In genomic region chr11:83382876-83383531, GRCm38 (mm10) we compare ENCODE assay signal across 20 mouse cellular contexts. TPM values are rescaled to one million over a fixed set of nuclear protein-coding genes. Genes with fewer than 3 reads are reported as not detected.
A peak's percentile ranks its signal among the peaks of the same experiment; 100 is the strongest.
DNase-seq lines count a peak whose midpoint lies in the region; ATAC-seq and TF ChIP-seq lines count a peak whose summit lies in the region.
"Had no signal": no experiment of that assay in that cellular context is flagged by ENCODE, and none has a peak within 500 bp of the region (broad histone marks: within the 10 kb centered on the region; RNA-seq: fewer than 3 reads in every experiment).

No protein-coding gene starts in this region.

- peaks cover 1% of the 10 kb centered on the region; the same call in 1 of the 2 replicates for H3K36me3 ChIP-seq in forebrain, embryonic 16.5 days (ENCODE audit: control insufficient read depth, insufficient read depth)
- H3K36me3 ChIP-seq in kidney, embryonic 16.5 days (ENCODE audit: insufficient read depth, low read length), result no peaks in the 10 kb centered on the region; the same call in 1 of the 2 replicates
- H3K36me3 ChIP-seq in stomach, postnatal 0 days (ENCODE audit: control insufficient read depth, insufficient read depth, low read length), result peaks cover 2% of the 10 kb centered on the region; the same call in 1 of the 2 replicates

- peak; percentile 7 for DNase-seq in embryo, embryonic 10.5 days (ENCODE audit: low spot score)
- DNase-seq in embryo, embryonic 9.5 days (ENCODE audit: extremely low spot score), result no peak
- no peak for DNase-seq in layer of hippocampus, adult 2 months (ENCODE audit: low spot score in 2 of 2)
- no peak for DNase-seq in layer of hippocampus, adult 8-10 months (ENCODE audit: low spot score in 2 of 2)
- peak; percentile 25 for DNase-seq in 3T3-L1 (ENCODE audit: low read depth, low spot score)
- no peak for DNase-seq in stomach, postnatal 0 days (ENCODE audit: low spot score)
- DNase-seq: gastrocnemius, postnatal 25 days; kidney, adult 9 months; lung, adult 2 months; lung, postnatal 36 days; thymus, adult 18-20 months had no signal

- peak; percentile 68 for ATAC-seq in forebrain, embryonic 16.5 days
- no peak for ATAC-seq in kidney, embryonic 16.5 days (ENCODE audit: low FRiP score, low TSS enrichment)
- ATAC-seq in stomach, postnatal 0 days (ENCODE audit: low FRiP score, low TSS enrichment), result no peak

- no peak overlapping the region for H3K4me2 ChIP-seq in forebrain, embryonic 16.5 days (ENCODE audit: low read length)
- no peak overlapping the region for H3K4me2 ChIP-seq in kidney, embryonic 16.5 days (replicated peaks; ENCODE audit: low read depth, low read length)
- no peak overlapping the region for H3K4me2 ChIP-seq in stomach, postnatal 0 days (replicated peaks; ENCODE audit: low read depth)
- H3K4me2 ChIP-seq: liver, embryonic 11.5 days; midbrain, embryonic 12.5 days had no signal

- H3K4me1 ChIP-seq in forebrain, embryonic 16.5 days (replicated peaks; ENCODE audit: control insufficient read depth, insufficient read depth, low read length), result peaks cover 3% of the 10 kb centered on the region
- H3K4me1 ChIP-seq in kidney, embryonic 16.5 days (ENCODE audit: insufficient read depth, low read length), result no peaks in the 10 kb centered on the region
- H3K4me1 ChIP-seq in stomach, postnatal 0 days (replicated peaks; ENCODE audit: control insufficient read depth, insufficient read depth), result no peaks in the 10 kb centered on the region

- no peaks in the 10 kb centered on the region for H3K27me3 ChIP-seq in forebrain, embryonic 16.5 days (replicated peaks; ENCODE audit: control insufficient read depth, insufficient read depth, low read length)
- no peaks in the 10 kb centered on the region for H3K27me3 ChIP-seq in kidney, embryonic 16.5 days (ENCODE audit: insufficient read depth, low read length)
- no peaks in the 10 kb centered on the region for H3K27me3 ChIP-seq in stomach, postnatal 0 days (ENCODE audit: control insufficient read depth, insufficient read depth, low read length)
- H3K27me3 ChIP-seq: midbrain, embryonic 12.5 days had no signal

- no peak for TF ChIP-seq CTCF in layer of hippocampus, adult 2 months (conservative IDR thresholded peaks at IDR 0.05)
- no peak for TF ChIP-seq CTCF in stomach, postnatal 0 days (IDR thresholded peaks at IDR 0.05; ENCODE audit: low read depth)

- no peak overlapping the region for H3K4me3 ChIP-seq in layer of hippocampus, adult 2 months
- H3K4me3 ChIP-seq in forebrain, embryonic 16.5 days (replicated peaks; ENCODE audit: low read length), result no peak overlapping the region
- no peak overlapping the region for H3K4me3 ChIP-seq in kidney, embryonic 16.5 days (ENCODE audit: low read length)
- H3K4me3 ChIP-seq in stomach, postnatal 0 days (ENCODE audit: low read depth, low read length), result no peak overlapping the region
- H3K4me3 ChIP-seq: limb, embryonic 10.5 days; midbrain, embryonic 12.5 days had no signal

- no peak overlapping the region for H3K9ac ChIP-seq in forebrain, embryonic 16.5 days (replicated peaks; ENCODE audit: low read depth, low read length)
- H3K9ac ChIP-seq in kidney, embryonic 16.5 days (replicated peaks; ENCODE audit: low read length), result no peak overlapping the region
- no peak overlapping the region for H3K9ac ChIP-seq in stomach, postnatal 0 days (ENCODE audit: low read length)
- H3K9ac ChIP-seq: midbrain, embryonic 12.5 days had no signal

- 31% methylated on average over 9 of the region's 9 CpGs for WGBS in forebrain, embryonic 16.5 days
- WGBS in kidney, embryonic 16.5 days, result 71% methylated on average over 9 of the region's 9 CpGs
- 68% methylated on average over 9 of the region's 9 CpGs for WGBS in stomach, postnatal 0 days

- TF ChIP-seq EP300 in stomach, postnatal 0 days (optimal IDR thresholded peaks at IDR 0.05), result no peak

- no peaks in the 10 kb centered on the region for H3K9me3 ChIP-seq in forebrain, embryonic 16.5 days (ENCODE audit: control insufficient read depth, low read length)
- no peaks in the 10 kb centered on the region for H3K9me3 ChIP-seq in kidney, embryonic 16.5 days (ENCODE audit: low read length)
- H3K9me3 ChIP-seq in stomach, postnatal 0 days (ENCODE audit: control insufficient read depth, low read length), result no peaks in the 10 kb centered on the region
- H3K9me3 ChIP-seq: limb, embryonic 10.5 days; midbrain, embryonic 12.5 days had no signal

- 0 out of 2 replicates have a peak overlapping the region, but pooled peaks have one; percentile 32 for H3K27ac ChIP-seq in layer of hippocampus, adult 2 months
- peak overlapping the region; percentile 5; the same call in 1 of the 2 replicates for H3K27ac ChIP-seq in forebrain, embryonic 16.5 days (ENCODE audit: low read length)
- H3K27ac ChIP-seq in kidney, embryonic 16.5 days (ENCODE audit: low read length), result no peak overlapping the region
- H3K27ac ChIP-seq in stomach, postnatal 0 days (replicated peaks), result no peak overlapping the region
- H3K27ac ChIP-seq: limb, embryonic 10.5 days; midbrain, embryonic 12.5 days had no signal

RNA-seq across cellular contexts. Expression of gene Rasl10b, which starts 25.9 kb away (rescaled TPM):
- 100 to 1,000 TPM; 229 to 234 TPM for total RNA-seq in layer of hippocampus, adult 2 months (2021)
- 100 to 1,000 TPM; 202 to 211 (median 208) TPM for total RNA-seq in layer of hippocampus, adult 8-10 months (2022)
- polyA plus RNA-seq in forebrain, embryonic 16.5 days (2015; fragmentation: Nextera tagmentation; extraction: Ambion mirVana), result 24.7 and 31.4 TPM in 2 replicates
- 0.39 and 0.57 TPM in 2 replicates for polyA plus RNA-seq in kidney, embryonic 16.5 days (2015; fragmentation: Nextera tagmentation; extraction: Ambion mirVana)
- 0.69 and 1.1 TPM in 2 replicates for polyA plus RNA-seq in stomach, postnatal 0 days (2015; fragmentation: Nextera tagmentation; extraction: Ambion mirVana)
- total RNA-seq: common myeloid progenitor, adult 5-6 weeks; MEL had no signal

RNA-seq across cellular contexts. Expression of gene Gas2l2, which starts 46.3 kb away (rescaled TPM):
- total RNA-seq in layer of hippocampus, adult 2 months (2021), result under 1 TPM in 1 of 2 experiments, not detected in 1; 0.28 TPM
- under 1 TPM; 0.43 to 0.56 (median 0.48) TPM for total RNA-seq in layer of hippocampus, adult 8-10 months (2022)
- polyA plus RNA-seq in forebrain, embryonic 16.5 days (2015; fragmentation: Nextera tagmentation; extraction: Ambion mirVana), result 0.39 and 0.81 TPM in 2 replicates
- not detected in 2 replicates for polyA plus RNA-seq in kidney, embryonic 16.5 days (2015; fragmentation: Nextera tagmentation; extraction: Ambion mirVana)
- polyA plus RNA-seq in stomach, postnatal 0 days (2015; fragmentation: Nextera tagmentation; extraction: Ambion mirVana), result 0.11 and 0.21 TPM in 2 replicates
- total RNA-seq: adrenal gland, adult 18-20 months; common myeloid progenitor, adult 5-6 weeks; gastrocnemius, postnatal 25 days; heart, postnatal 25 days; MEL had no signal
- polyA plus RNA-seq: limb, embryonic 10.5 days; liver, embryonic 11.5 days; midbrain, embryonic 12.5 days had no signal

RNA-seq across cellular contexts. Expression of gene 1700020L24Rik, which starts 54.5 kb away (rescaled TPM):
- not detected for total RNA-seq in layer of hippocampus, adult 2 months (2021)
- under 1 TPM in 2 of 4 experiments, not detected in 2; 0.40 to 0.51 TPM for total RNA-seq in layer of hippocampus, adult 8-10 months (2022)
- polyA plus RNA-seq in forebrain, embryonic 16.5 days (2015; fragmentation: Nextera tagmentation; extraction: Ambion mirVana), result 0.26 and 1.0 TPM in 2 replicates
- not detected in 2 replicates for polyA plus RNA-seq in kidney, embryonic 16.5 days (2015; fragmentation: Nextera tagmentation; extraction: Ambion mirVana)
- polyA plus RNA-seq in stomach, postnatal 0 days (2015; fragmentation: Nextera tagmentation; extraction: Ambion mirVana), result 0.68 and 0.98 TPM in 2 replicates
- total RNA-seq: gastrocnemius, postnatal 25 days; heart, postnatal 25 days; MEL had no signal
- polyA plus RNA-seq: lung, adult 2 months had no signal

Comparison
In these comparisons a context has a peak if more than half of its experiments do, and no peak if none do; other contexts are left out.
1. DNase-seq: peak in embryo, embryonic 10.5 days (single experiment) and 3T3-L1 (single experiment); none in embryo, embryonic 9.5 days (single experiment), layer of hippocampus, adult 2 months (0 of 2), layer of hippocampus, adult 8-10 months (0 of 2) and stomach, postnatal 0 days (single experiment).
2. H3K27ac ChIP-seq: peak in layer of hippocampus, adult 2 months (single experiment) and forebrain, embryonic 16.5 days (single experiment); none in kidney, embryonic 16.5 days (single experiment) and stomach, postnatal 0 days (single experiment).
3. RNA of gene Rasl10b, which starts 25.9 kb away (polyA plus RNA-seq): 24.7 to 31.4 TPM in forebrain, embryonic 16.5 days; 0.69 to 1.1 TPM in stomach, postnatal 0 days and 0.39 to 0.57 TPM in kidney, embryonic 16.5 days; every median in the first group is over 10 times any median in the second.